Mouse (Mus musculus): ENCODE data around the gene Isy1. TPM values are rescaled to one million over a fixed set of nuclear protein-coding genes. Genes with fewer than 3 reads are reported as not detected.

Gene Isy1
- total and polyA plus RNA-seq, 3 experiments: 43.8 to 140 (median 77.4) TPM

DNA sequence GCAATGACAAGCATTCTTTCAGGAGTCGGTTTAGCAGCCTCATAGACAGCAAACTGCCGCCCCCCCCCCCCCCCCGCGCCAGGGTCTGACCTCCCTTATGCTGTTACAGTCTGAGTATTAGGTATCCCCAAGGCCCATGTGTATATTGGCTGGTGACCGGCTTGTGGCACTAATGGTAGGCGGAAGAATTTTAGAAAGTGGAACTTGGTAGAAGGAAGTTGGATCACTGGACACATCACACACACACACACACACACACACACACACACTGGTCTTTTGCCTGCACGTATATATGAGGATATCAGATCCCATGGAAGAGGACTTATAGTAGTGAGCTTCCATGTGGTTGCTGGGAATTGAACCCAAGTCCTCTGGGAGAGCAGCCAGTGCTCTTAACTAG lies 36.1 kb downstream of the Isy1 start:
- no peak for DNase-seq (ENCODE audit: extremely low read depth)
- dilution Hi-C loops (cut with MboI; ENCODE audit: extremely low pct_ligation_motif_present, extremely low pct_unique_long_range_greater_than_20kb, low sequenced_read_pairs): no loop called here
- H3K27me3 ChIP-seq (replicated peaks): no peaks in the 10 kb centered on the region
- peaks cover 12% of the 10 kb centered on the region for H3K79me2 ChIP-seq (replicated peaks; ENCODE audit: control insufficient read depth, extremely low read depth, insufficient read depth, poor library complexity, severe bottlenecking)
- H3K9me3 ChIP-seq (replicated peaks; ENCODE audit: low read length): no peaks in the 10 kb centered on the region
- no peak overlapping the region for H3K9ac ChIP-seq (ENCODE audit: insufficient read depth, low read depth)
- H3K27ac ChIP-seq (ENCODE audit: insufficient read depth, low read depth): no peak overlapping the region
- H3K4me2 ChIP-seq (ENCODE audit: insufficient read depth, low read depth, poor library complexity, severe bottlenecking): no peak overlapping the region
- TF ChIP-seq ETS1 (conservative IDR thresholded peaks at IDR 0.05; ENCODE audit: low read depth, low read length) (no peak), MAFK (IDR thresholded peaks at IDR 0.05; ENCODE audit: insufficient replicate concordance, low read length) (no peak), PAX5 (IDR thresholded peaks at IDR 0.05; ENCODE audit: low read length) (no peak), MAX (IDR thresholded peaks at IDR 0.05; ENCODE audit: low read length) (no peak), MXI1 (IDR thresholded peaks at IDR 0.05; ENCODE audit: low read depth, low read length) (no peak), JUND (conservative IDR thresholded peaks at IDR 0.05; ENCODE audit: low read depth, low read length) (no peak), CTCF (conservative IDR thresholded peaks at IDR 0.05 in 1 of 2, IDR thresholded peaks at IDR 0.05 in 1 of 2; ENCODE audit: low read depth in 2 of 2, low read length in 2 of 2) (no peak), NRF1 (IDR thresholded peaks at IDR 0.05; ENCODE audit: low read depth, low read length) (no peak), USF2 (conservative IDR thresholded peaks at IDR 0.05; ENCODE audit: low read depth, low read length) (no peak), CHD1 (IDR thresholded peaks at IDR 0.05; ENCODE audit: low read depth, low read length) (no peak), KAT2A (IDR thresholded peaks at IDR 0.05; ENCODE audit: insufficient replicate concordance, low read length) (no peak), ZNF384 (IDR thresholded peaks at IDR 0.05; ENCODE audit: low read depth, low read length) (no peak), NELFE (IDR thresholded peaks at IDR 0.05; ENCODE audit: low read depth, low read length) (no peak), RCOR1 (conservative IDR thresholded peaks at IDR 0.05; ENCODE audit: low read depth, low read length) (no peak), MAZ (IDR thresholded peaks at IDR 0.05; ENCODE audit: low read depth, low read length) (no peak), UBTF (IDR thresholded peaks at IDR 0.05; ENCODE audit: low read depth, low read length) (no peak), BHLHE40 (IDR thresholded peaks at IDR 0.05; ENCODE audit: low read depth, low read length) (no peak), TCF12 (IDR thresholded peaks at IDR 0.05; ENCODE audit: low read depth, low read length) (no peak)
- peaks cover 6 to 34% of the 10 kb centered on the region in 2 experiments for H3K4me1 ChIP-seq (ENCODE audit: control insufficient read depth in 1 of 2, insufficient read depth in 2 of 2)
- in situ Hi-C loops (cut with MboI; ENCODE audit: low pct_ligation_motif_present, low pct_unique_long_range_greater_than_20kb, low sequenced_read_pairs): no loop called here
- peaks cover 6 to 59% of the 10 kb centered on the region in 2 experiments for H3K36me3 ChIP-seq (replicated peaks in 1 of 2; ENCODE audit: control insufficient read depth in 1 of 2, insufficient read depth in 1 of 2, low read length in 1 of 2)
- H3K4me3 ChIP-seq (replicated peaks in 1 of 3; ENCODE audit: low read depth in 2 of 3, low read length in 2 of 3, poor library complexity in 1 of 3): no peak overlapping the region

GRCm38 (mm10) chr6:87799576-87799975 lies 39.0 kb downstream of the Isy1 start:
- dilution Hi-C loops (cut with MboI; ENCODE audit: extremely low pct_ligation_motif_present, extremely low pct_unique_long_range_greater_than_20kb, low sequenced_read_pairs): no loop called here
- H3K27ac ChIP-seq (ENCODE audit: insufficient read depth, low read depth): no peak overlapping the region
- in situ Hi-C loops (cut with MboI; ENCODE audit: low pct_ligation_motif_present, low pct_unique_long_range_greater_than_20kb, low sequenced_read_pairs): no loop called here
- no peak for DNase-seq (ENCODE audit: extremely low read depth)
- H3K9ac ChIP-seq (ENCODE audit: insufficient read depth, low read depth): no peak overlapping the region
- no peak overlapping the region for H3K4me3 ChIP-seq (replicated peaks in 1 of 3; ENCODE audit: low read depth in 2 of 3, low read length in 2 of 3, poor library complexity in 1 of 3)
- H3K9me3 ChIP-seq (replicated peaks; ENCODE audit: low read length): no peaks in the 10 kb centered on the region
- TF ChIP-seq UBTF (IDR thresholded peaks at IDR 0.05; ENCODE audit: low read depth, low read length) (no peak), SMC3 (IDR thresholded peaks at IDR 0.05; ENCODE audit: low read depth, low read length) (no peak), NRF1 (IDR thresholded peaks at IDR 0.05; ENCODE audit: low read depth, low read length) (no peak)
- no peaks in the 10 kb centered on the region for H3K27me3 ChIP-seq (replicated peaks)
- peaks cover 0 to 11% of the 10 kb centered on the region in 2 experiments; a peak in 2 of 4 replicates for H3K4me1 ChIP-seq (ENCODE audit: control insufficient read depth in 1 of 2, insufficient read depth in 2 of 2)
- peaks cover 11 to 58% of the 10 kb centered on the region in 2 experiments for H3K36me3 ChIP-seq (replicated peaks in 1 of 2; ENCODE audit: control insufficient read depth in 1 of 2, insufficient read depth in 1 of 2, low read length in 1 of 2)
- peaks cover under 1% of the 10 kb centered on the region; the same call in 1 of the 2 replicates for H3K79me2 ChIP-seq (replicated peaks; ENCODE audit: control insufficient read depth, extremely low read depth, insufficient read depth, poor library complexity, severe bottlenecking)
- no peak overlapping the region for H3K4me2 ChIP-seq (ENCODE audit: insufficient read depth, low read depth, poor library complexity, severe bottlenecking)

Measured in CH12.LX (cell line).